Mouse (Mus musculus) ES-E14 (cell line): ENCODE measurements at regions not wholly inside any gene's neighbourhood (a gene's known extent, or its start where the extent isn't known, plus 50 kb on each side); places are given as distances from the start of the nearest gene placed in this dataset.

Experiments used
- HCFC1 ChIP-seq: IDR thresholded peaks from 2 replicates; pipeline ENCODE4 v1.6.1; 2012; ENCODE audit warnings: low read length, inconsistent platforms, borderline replicate concordance; ENCODE audit not compliant: insufficient read depth
- MAFK ChIP-seq: IDR thresholded peaks from 2 replicates; pipeline ENCODE4 v1.6.1; 2014; ENCODE audit warnings: mild to moderate bottlenecking, low read depth, low read length, inconsistent platforms; ENCODE audit not compliant: insufficient read depth
- ZC3H11A ChIP-seq: IDR thresholded peaks from 2 replicates; pipeline ENCODE4 v1.6.1; 2012; ENCODE audit warnings: low read depth, mild to moderate bottlenecking, inconsistent platforms, low read length, borderline replicate concordance
- ZNF384 ChIP-seq: IDR thresholded peaks from 2 replicates; pipeline ENCODE4 v1.6.1; 2012; ENCODE audit warnings: low read depth, low read length, inconsistent platforms

GRCm38 (mm10) chr7:36504010-36504875, 193.7 kb upstream of the Tshz3 start:
- TF ChIP-seq ZC3H11A (no peak), ZNF384 (no peak), HCFC1 (no peak), MAFK (no peak)
